Mouse (Mus musculus) CD4-positive, CD25-positive, alpha-beta regulatory T cell, adult 4 months (primary cell): ENCODE results near the gene Thbs4. TPM values are rescaled to one million over a fixed set of nuclear protein-coding genes. Genes with fewer than 3 reads are reported as not detected.

ENCODE experiments used
- ATAC-seq: one replicate; pipeline ENCODE4 v1.8.0; 2017
- polyA plus RNA-seq, 2 experiments: library from polyadenylated mRNA; unstranded; fragments of 100-300 nt; shearing (Covaris generic); gene quantifications; one replicate each; pipeline ENCODE4 v1.2.1; 2017

Thbs4 gene
- polyA plus RNA-seq, 2 experiments from 2014 or later: not detected

DNA sequence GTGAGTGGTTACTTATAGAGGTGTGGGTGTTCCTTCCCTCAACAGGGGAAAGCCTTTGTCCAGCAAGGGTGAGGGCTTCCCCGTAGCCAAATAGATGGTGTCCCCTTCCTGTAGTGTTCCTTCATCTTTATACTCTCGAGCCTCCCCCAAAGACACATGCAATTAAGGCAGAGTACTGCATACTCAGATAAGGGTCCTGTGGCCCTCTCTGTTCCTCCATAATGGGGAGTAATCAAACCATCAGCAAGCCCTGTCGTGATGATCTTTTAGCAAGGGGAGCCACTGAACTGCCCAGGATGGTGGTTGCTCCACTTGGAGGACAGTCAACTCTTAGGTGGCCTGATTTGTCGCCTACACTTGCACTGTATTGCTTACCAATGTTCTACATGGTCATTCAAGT lies 82.0 kb downstream of the Thbs4 start:
- no peak for ATAC-seq

DNA sequence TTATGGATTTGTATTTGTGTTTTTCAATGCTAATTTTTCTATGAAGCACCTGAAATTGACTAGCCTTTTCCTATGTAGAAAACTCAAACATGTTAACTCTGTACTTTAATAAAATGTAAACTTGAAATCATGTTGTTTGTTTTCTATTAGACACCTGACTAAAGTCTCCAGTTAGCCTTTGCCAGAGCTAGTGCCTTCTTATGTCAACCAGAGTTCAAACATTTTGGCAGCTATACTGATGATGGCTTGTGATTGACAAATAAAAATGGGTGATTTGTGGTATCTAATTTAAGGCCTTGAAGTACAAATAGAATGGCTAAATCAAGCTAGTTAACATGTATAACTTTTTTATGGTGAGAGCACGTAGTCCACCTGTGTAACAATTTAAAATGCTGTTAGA lies 82.8 kb downstream of the Thbs4 start:
- ATAC-seq: no peak

DNA sequence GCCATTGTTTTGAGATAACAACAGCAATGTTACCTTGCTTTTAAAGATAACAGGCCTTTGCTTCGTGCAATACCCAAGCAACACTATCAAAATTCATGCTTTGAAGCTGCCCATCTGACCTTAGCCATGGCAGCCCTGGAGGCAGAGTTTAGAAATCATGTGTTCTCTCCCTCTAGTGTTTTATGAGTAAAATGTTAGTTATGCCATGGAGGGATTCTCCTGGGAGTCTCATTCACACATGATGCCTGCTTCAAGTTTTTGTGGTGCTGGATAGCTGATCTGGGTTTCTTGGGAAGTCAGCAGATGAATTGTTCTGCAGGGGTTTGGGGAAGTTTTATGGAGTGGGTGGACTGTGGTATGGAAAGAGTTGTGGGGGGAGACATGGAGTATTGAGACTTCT lies 84.3 kb downstream of the Thbs4 start:
- no peak for ATAC-seq

DNA sequence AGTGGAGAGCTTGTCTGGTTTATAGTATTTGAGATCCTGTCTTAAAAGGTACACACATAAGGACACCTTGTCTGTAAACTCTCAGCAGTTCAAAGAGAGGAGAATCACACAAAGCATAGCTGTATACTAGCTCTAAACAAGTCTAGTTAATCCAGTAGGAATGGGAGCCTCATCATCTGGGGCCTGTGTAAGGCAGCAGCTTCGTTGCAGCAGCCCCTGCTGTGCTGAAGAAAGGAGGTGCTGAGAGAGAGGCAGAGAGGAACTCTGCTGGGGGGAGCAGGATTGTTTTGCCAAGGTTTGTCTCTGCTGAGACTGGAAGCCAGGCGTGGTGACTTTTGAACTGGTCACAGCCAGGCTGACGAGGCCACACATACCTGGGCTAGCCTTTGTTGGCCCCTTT lies 85.1 kb downstream of the Thbs4 start:
- ATAC-seq: no peak

DNA sequence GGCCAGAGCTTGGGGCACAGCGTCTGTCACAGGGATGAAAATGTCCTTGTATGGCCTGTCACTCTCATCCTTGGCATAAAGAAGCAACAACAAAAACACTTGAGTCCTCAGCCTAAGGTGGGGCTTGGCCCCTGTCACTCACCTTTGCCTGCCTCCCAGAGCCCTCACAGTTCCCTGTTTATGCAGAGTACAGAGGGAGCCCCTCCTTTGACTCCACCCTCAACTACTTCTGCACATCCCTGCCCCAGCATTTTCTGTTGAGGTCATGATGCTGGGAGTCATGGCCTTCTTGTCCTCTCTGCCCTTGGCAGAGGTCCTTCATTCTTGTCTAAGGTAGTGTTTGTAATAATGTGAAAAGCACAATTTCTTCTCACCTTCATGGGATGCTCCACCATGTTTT lies 86.2 kb downstream of the Thbs4 start:
- ATAC-seq: no peak

DNA sequence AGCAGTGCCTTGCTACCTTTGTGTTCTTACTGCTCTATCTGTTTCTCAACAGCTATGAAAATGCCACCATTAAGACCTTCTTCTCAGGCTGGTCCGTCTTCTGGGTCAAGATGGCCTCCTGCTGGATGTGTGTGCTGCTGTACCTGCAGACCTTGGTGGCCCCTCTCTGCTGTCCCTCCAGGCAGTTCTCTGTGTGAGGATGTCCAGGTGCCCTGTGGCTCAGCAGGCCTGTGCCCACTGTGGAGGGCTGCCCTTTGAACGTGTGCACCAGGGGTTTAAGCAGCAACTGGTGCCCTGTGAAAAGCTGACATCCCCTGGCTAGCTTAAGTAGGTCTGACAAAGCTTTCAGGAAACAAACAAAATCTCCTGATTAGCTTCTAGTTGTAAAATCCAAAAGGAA lies 86.7 kb downstream of the Thbs4 start:
- ATAC-seq: no peak

DNA sequence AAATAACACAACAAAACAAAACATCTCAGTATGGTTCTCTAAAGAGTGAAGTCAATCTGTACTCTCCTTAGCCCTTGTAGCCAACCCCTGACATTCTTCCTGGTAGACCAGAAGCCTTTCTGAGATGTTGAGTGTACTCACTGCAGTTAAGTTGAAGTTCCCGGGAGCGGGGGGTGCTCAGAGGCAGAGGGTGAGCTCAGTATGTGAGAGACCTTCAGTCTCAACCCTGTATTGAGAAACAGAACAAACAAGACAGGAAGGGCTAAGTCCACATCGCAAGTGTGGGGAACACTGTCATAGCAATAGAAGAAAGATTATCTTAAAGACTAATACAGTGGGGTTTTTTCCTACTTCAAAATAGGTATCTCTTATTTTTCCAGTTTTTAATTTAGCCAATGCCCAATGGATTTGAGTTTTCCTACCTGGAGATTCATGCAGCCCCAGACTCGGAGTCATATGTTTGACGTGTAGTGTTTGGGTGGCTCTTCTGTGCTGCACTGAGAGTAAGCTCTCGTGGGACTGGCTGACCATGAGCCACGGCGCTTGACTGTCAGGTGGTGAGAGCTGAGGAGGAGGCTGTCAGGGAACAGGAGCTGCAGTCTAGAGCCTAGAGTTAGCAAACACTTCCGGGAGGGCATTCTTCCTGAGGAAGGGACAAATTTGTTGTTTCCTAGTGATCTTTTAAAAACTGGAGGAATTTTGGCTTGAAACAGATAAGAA lies 88.1 kb downstream of the Thbs4 start:
- ATAC-seq: no peak

DNA sequence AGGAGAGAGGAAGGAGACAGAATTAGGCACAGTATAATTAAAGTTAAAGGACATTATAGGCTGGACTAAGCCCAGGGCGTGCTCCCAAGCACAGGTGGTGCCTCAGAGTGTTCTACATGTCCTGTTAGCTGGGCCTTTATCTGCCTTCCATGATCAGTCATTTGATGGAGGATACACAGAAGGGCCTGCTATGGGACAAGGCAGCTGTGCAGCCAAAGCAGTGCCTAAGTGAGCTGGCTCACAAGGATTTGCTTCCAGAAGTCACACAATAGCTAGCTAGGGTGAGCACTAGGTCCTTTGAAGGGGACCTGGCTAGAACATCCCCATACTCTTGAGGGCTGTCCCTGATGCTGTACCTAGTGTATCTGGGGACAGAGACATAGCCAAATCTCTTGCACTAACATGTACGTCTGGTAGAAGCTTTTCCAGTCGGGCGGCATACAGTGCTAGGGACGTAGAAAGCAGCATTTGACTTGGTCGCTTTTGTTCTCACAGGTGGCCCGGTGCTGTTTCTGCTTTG lies 89.5 kb downstream of the Thbs4 start:
- ATAC-seq: no peak

DNA sequence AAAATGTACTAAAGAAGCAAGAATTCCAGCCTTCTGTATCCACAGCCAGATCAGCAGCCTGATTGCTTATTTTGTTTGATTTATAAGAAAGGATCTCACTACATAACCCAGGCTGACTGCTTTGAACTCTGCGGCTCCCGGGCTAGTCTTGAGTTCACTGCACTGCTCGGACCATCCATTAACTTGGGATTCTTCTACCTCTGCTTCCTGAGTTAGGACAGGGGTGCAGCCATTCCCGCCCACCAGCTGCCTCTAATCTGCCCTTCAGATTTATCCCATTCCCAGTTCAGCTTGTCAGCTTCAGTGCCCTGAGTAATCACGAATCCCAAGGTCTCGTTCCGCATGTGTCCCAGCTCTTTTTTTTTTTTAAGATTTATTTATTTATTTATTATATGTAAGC lies 90.4 kb downstream of the Thbs4 start:
- no peak for ATAC-seq

DNA sequence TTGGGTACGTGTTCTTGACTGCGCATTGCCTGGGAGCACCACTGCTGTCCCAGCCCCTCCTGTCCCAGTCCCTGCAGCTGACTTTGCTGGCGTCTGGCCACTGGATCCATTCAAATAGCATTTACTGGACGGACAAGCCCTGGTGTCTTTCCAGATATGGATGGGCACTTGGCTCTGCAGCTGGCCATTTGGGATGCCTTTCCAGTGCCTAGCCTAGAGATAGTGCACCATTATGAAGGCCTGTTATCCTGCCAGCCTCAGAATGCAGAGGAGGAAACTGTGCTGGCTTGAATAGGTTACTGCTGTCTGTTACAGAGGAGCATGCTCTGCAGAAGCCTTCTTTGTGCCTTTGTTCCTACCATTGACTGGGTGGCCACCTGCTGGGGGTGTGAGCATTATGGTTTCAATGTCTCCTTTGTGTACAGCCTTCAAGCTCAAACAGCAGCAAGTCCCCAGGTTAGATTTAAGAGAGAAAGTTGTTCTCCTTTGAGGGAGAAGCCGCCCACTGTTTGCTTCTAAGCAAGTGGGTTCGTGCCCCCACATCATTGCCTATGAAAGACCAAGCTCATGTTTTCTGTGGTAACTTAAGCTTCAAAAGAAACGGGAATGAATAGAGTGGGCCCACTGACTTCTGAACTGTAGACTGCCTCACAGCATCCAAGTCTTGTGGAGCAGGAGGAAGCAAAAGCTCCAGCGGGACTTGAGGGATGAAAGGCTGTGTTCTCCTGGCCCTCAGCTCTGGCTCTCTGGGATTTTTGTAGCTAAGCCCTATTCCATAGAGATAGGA lies 91.2 kb downstream of the Thbs4 start:
- no peak for ATAC-seq

DNA sequence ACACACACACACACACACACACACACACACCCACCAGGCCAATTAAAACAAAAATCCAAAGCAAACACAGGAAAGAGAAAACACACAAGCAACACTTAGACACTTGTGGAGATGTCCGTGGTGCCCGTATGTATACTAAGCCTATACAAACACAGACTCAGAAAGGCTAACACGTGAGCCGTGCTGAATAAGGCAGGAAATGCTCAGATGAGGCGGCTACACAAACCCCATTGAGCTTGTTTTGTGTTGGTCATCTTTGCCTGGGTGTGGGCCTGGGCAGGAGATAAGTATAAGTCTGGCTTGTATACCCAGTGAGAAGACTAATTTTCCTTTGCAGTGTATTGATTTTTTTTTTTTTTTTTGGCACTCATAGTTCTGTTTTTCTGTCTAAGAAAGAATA lies 92.6 kb downstream of the Thbs4 start:
- ATAC-seq: no peak

Other genes starting within 250 kb of the Thbs4 start
- gene Spz1, start 218.6 kb downstream of the Thbs4 start, polyA plus RNA-seq: not detected
- gene Serinc5, start 183.7 kb downstream of the Thbs4 start, polyA plus RNA-seq: 10 to 100 TPM in 1 of 2 experiments, 1 to 10 TPM in 1; 9.2 to 11.7 TPM
- gene Mtx3, start 49.9 kb upstream of the Thbs4 start, polyA plus RNA-seq: 1 to 10 TPM; 3.1 to 3.3 TPM